8 mouse cellular contexts compared by ENCODE assay signal in genomic region chr12:102703441-102703840, GRCm38 (mm10). TPM values are rescaled to one million over a fixed set of nuclear protein-coding genes. Genes with fewer than 3 reads are reported as not detected.
A peak's percentile ranks its signal among the peaks of the same experiment; 100 is the strongest.
DNase-seq lines count a peak whose midpoint lies in the region; ATAC-seq and TF ChIP-seq lines count a peak whose summit lies in the region.

No protein-coding gene starts in this region.

- H3K4me3 ChIP-seq in layer of hippocampus, adult 2 months = peak overlapping the region; percentile 95
- H3K4me3 ChIP-seq in embryonic facial prominence, embryonic 13.5 days = peak overlapping the region; percentile 74
- H3K4me3 ChIP-seq in hindbrain, embryonic 16.5 days (ENCODE audit: low read length) = peak overlapping the region; percentile 85
- H3K4me3 ChIP-seq in midbrain, postnatal 0 days (ENCODE audit: low read depth, low read length) = peak overlapping the region; percentile 74

- H3K27ac ChIP-seq in layer of hippocampus, adult 2 months = peak overlapping the region; percentile 95
- H3K27ac ChIP-seq in embryonic facial prominence, embryonic 13.5 days = peak overlapping the region; percentile 62; the same call in 1 of the 2 replicates
- H3K27ac ChIP-seq in hindbrain, embryonic 16.5 days (ENCODE audit: low read depth, low read length) = peak overlapping the region; percentile 60; the same call in 1 of the 2 replicates
- peak overlapping the region; percentile 44; the same call in 1 of the 2 replicates for H3K27ac ChIP-seq in midbrain, postnatal 0 days (ENCODE audit: low read depth, low read length)

- TF ChIP-seq CTCF in layer of hippocampus, adult 2 months (conservative IDR thresholded peaks at IDR 0.05) = no peak
- no peak for TF ChIP-seq CTCF in midbrain, postnatal 0 days (IDR thresholded peaks at IDR 0.05)

- H3K27me3 ChIP-seq in embryonic facial prominence, embryonic 13.5 days = 0 out of 2 replicates have a peak, but pooled peaks cover 2% of the 10 kb centered on the region
- no peaks in the 10 kb centered on the region; the same call in 1 of the 2 replicates for H3K27me3 ChIP-seq in hindbrain, embryonic 16.5 days (replicated peaks; ENCODE audit: control insufficient read depth, insufficient read depth, low read length)
- H3K27me3 ChIP-seq in midbrain, postnatal 0 days (ENCODE audit: insufficient read depth, low read length) = no peaks in the 10 kb centered on the region

- H3K9ac ChIP-seq in embryonic facial prominence, embryonic 13.5 days = peak overlapping the region; percentile 79
- H3K9ac ChIP-seq in hindbrain, embryonic 16.5 days (ENCODE audit: low read depth, low read length) = peak overlapping the region; percentile 91
- peak overlapping the region; percentile 44 for H3K9ac ChIP-seq in midbrain, postnatal 0 days (replicated peaks; ENCODE audit: low read length, poor library complexity, severe bottlenecking)

- 38% methylated on average over 6 of the region's 6 CpGs for WGBS in embryonic facial prominence, embryonic 13.5 days
- 23% methylated on average over 6 of the region's 6 CpGs for WGBS in hindbrain, embryonic 16.5 days
- 19% methylated on average over 6 of the region's 6 CpGs for WGBS in midbrain, postnatal 0 days

- peak overlapping the region; percentile 72 for H3K4me2 ChIP-seq in embryonic facial prominence, embryonic 13.5 days
- peak overlapping the region; percentile 85 for H3K4me2 ChIP-seq in hindbrain, embryonic 16.5 days (ENCODE audit: low read length)
- peak overlapping the region; percentile 86 for H3K4me2 ChIP-seq in midbrain, postnatal 0 days (ENCODE audit: low read depth, low read length, poor library complexity, severe bottlenecking)

- no peaks in the 10 kb centered on the region for H3K36me3 ChIP-seq in embryonic facial prominence, embryonic 13.5 days
- no peaks in the 10 kb centered on the region for H3K36me3 ChIP-seq in hindbrain, embryonic 16.5 days (ENCODE audit: control insufficient read depth, insufficient read depth, low read length)
- H3K36me3 ChIP-seq in midbrain, postnatal 0 days (ENCODE audit: insufficient read depth, low read length) = no peaks in the 10 kb centered on the region

- no peak for DNase-seq in layer of hippocampus, adult 2 months (ENCODE audit: low spot score in 2 of 2)
- no peak for DNase-seq in layer of hippocampus, postnatal 14 days (ENCODE audit: low spot score in 2 of 2)
- no peak for DNase-seq in midbrain, postnatal 0 days (ENCODE audit: low spot score)
- DNase-seq in spleen, postnatal 14 days (ENCODE audit: low spot score in 2 of 2) = no peak
- no peak for DNase-seq in adrenal gland, adult 2 months
- no peak for DNase-seq in right cerebral cortex, adult 18-20 months

- ATAC-seq in embryonic facial prominence, embryonic 13.5 days (ENCODE audit: insufficient number of reproducible peaks, insufficient read depth, low FRiP score, low TSS enrichment, low read depth) = no peak
- ATAC-seq in hindbrain, embryonic 16.5 days = no peak; the same call in 1 of the 2 replicates
- ATAC-seq in midbrain, postnatal 0 days (ENCODE audit: low FRiP score) = no peak

- no peaks in the 10 kb centered on the region for H3K9me3 ChIP-seq in embryonic facial prominence, embryonic 13.5 days
- no peaks in the 10 kb centered on the region for H3K9me3 ChIP-seq in hindbrain, embryonic 16.5 days (ENCODE audit: control insufficient read depth, low read length)
- no peaks in the 10 kb centered on the region for H3K9me3 ChIP-seq in midbrain, postnatal 0 days (ENCODE audit: low read length)

- H3K4me1 ChIP-seq in embryonic facial prominence, embryonic 13.5 days = peaks cover 53% of the 10 kb centered on the region
- peaks cover 33% of the 10 kb centered on the region for H3K4me1 ChIP-seq in hindbrain, embryonic 16.5 days (ENCODE audit: control insufficient read depth, insufficient read depth, low read depth, low read length)
- peaks cover 21% of the 10 kb centered on the region; the same call in 1 of the 2 replicates for H3K4me1 ChIP-seq in midbrain, postnatal 0 days (ENCODE audit: insufficient read depth, low read length)

RNA-seq across cellular contexts. Expression of gene Itpk1, which starts 1.3 kb away (rescaled TPM):
- 10 to 100 TPM; 66.6 to 76.8 TPM for total RNA-seq in layer of hippocampus, adult 2 months (2021)
- 10 to 100 TPM; 57.8 to 67.6 TPM for total RNA-seq in layer of hippocampus, postnatal 14 days (2021)
- polyA plus RNA-seq in embryonic facial prominence, embryonic 13.5 days (2015; fragmentation: Nextera tagmentation; extraction: Ambion mirVana) = 10.4 and 10.8 TPM in 2 replicates
- 41.2 and 42.5 TPM in 2 replicates for polyA plus RNA-seq in hindbrain, embryonic 16.5 days (2015; fragmentation: Nextera tagmentation; extraction: Ambion mirVana)
- 56.0 and 66.6 TPM in 2 replicates for total RNA-seq in midbrain, postnatal 0 days (2014; rRNA removed)
- polyA plus RNA-seq in midbrain, postnatal 0 days (2015; fragmentation: Nextera tagmentation; extraction: Ambion mirVana) = 39.0 and 40.3 TPM in 2 replicates
- 10 to 100 TPM; 54.9 to 99.2 TPM for total RNA-seq in adrenal gland, adult 2 months (2021)
- 50.8 and 70.9 TPM in 2 replicates for polyA plus RNA-seq in adrenal gland, adult 2 months (2012; rRNA removed)

RNA-seq across cellular contexts. Expression of gene Moap1, which starts 40.0 kb away (rescaled TPM):
- total RNA-seq in layer of hippocampus, adult 2 months (2021) = 10 to 100 TPM; 24.3 to 24.9 TPM
- 10 to 100 TPM; 31.0 TPM for total RNA-seq in layer of hippocampus, postnatal 14 days (2021)
- 25.5 and 25.7 TPM in 2 replicates for polyA plus RNA-seq in embryonic facial prominence, embryonic 13.5 days (2015; fragmentation: Nextera tagmentation; extraction: Ambion mirVana)
- polyA plus RNA-seq in hindbrain, embryonic 16.5 days (2015; fragmentation: Nextera tagmentation; extraction: Ambion mirVana) = 72.4 and 81.3 TPM in 2 replicates
- 20.9 and 26.5 TPM in 2 replicates for total RNA-seq in midbrain, postnatal 0 days (2014; rRNA removed)
- polyA plus RNA-seq in midbrain, postnatal 0 days (2015; fragmentation: Nextera tagmentation; extraction: Ambion mirVana) = 71.8 and 84.8 TPM in 2 replicates
- total RNA-seq in adrenal gland, adult 2 months (2021) = 1 to 10 TPM; 3.7 to 7.9 TPM
- polyA plus RNA-seq in adrenal gland, adult 2 months (2012; rRNA removed) = 0.56 and 0.81 TPM in 2 replicates

RNA-seq across cellular contexts. Expression of gene Tmem251, which starts 40.1 kb away (rescaled TPM):
- 1 to 10 TPM; 5.1 TPM for total RNA-seq in layer of hippocampus, adult 2 months (2021)
- 1 to 10 TPM; 4.9 to 5.3 TPM for total RNA-seq in layer of hippocampus, postnatal 14 days (2021)
- polyA plus RNA-seq in embryonic facial prominence, embryonic 13.5 days (2015; fragmentation: Nextera tagmentation; extraction: Ambion mirVana) = 9.7 and 10.9 TPM in 2 replicates
- 9.9 and 11.8 TPM in 2 replicates for polyA plus RNA-seq in hindbrain, embryonic 16.5 days (2015; fragmentation: Nextera tagmentation; extraction: Ambion mirVana)
- total RNA-seq in midbrain, postnatal 0 days (2014; rRNA removed) = 5.9 and 6.2 TPM in 2 replicates
- 11.9 and 12.3 TPM in 2 replicates for polyA plus RNA-seq in midbrain, postnatal 0 days (2015; fragmentation: Nextera tagmentation; extraction: Ambion mirVana)
- total RNA-seq in adrenal gland, adult 2 months (2021) = 1 to 10 TPM; 7.5 to 8.5 TPM
- 3.4 TPM in 2 replicates for polyA plus RNA-seq in adrenal gland, adult 2 months (2012; rRNA removed)

RNA-seq across cellular contexts. Expression of gene Gm28051, which starts 54.1 kb away (rescaled TPM):
- not detected for total RNA-seq in layer of hippocampus, adult 2 months (2021)
- total RNA-seq in layer of hippocampus, postnatal 14 days (2021) = not detected
- not detected in 2 replicates for polyA plus RNA-seq in embryonic facial prominence, embryonic 13.5 days (2015; fragmentation: Nextera tagmentation; extraction: Ambion mirVana)
- polyA plus RNA-seq in hindbrain, embryonic 16.5 days (2015; fragmentation: Nextera tagmentation; extraction: Ambion mirVana) = not detected in 2 replicates
- 0.93 TPM in 1 of 2 replicates, not detected in the other for total RNA-seq in midbrain, postnatal 0 days (2014; rRNA removed)
- polyA plus RNA-seq in midbrain, postnatal 0 days (2015; fragmentation: Nextera tagmentation; extraction: Ambion mirVana) = not detected in 2 replicates
- total RNA-seq in adrenal gland, adult 2 months (2021) = not detected
- polyA plus RNA-seq in adrenal gland, adult 2 months (2012; rRNA removed) = not detected in 2 replicates

RNA-seq across cellular contexts. Expression of gene Gon7, which starts 54.2 kb away (rescaled TPM):
- total RNA-seq in layer of hippocampus, adult 2 months (2021) = 10 to 100 TPM; 13.2 to 13.4 TPM
- total RNA-seq in layer of hippocampus, postnatal 14 days (2021) = 10 to 100 TPM; 12.7 to 13.3 TPM
- 36.0 and 38.9 TPM in 2 replicates for polyA plus RNA-seq in embryonic facial prominence, embryonic 13.5 days (2015; fragmentation: Nextera tagmentation; extraction: Ambion mirVana)
- 38.7 and 45.2 TPM in 2 replicates for polyA plus RNA-seq in hindbrain, embryonic 16.5 days (2015; fragmentation: Nextera tagmentation; extraction: Ambion mirVana)
- 14.4 and 21.0 TPM in 2 replicates for total RNA-seq in midbrain, postnatal 0 days (2014; rRNA removed)
- polyA plus RNA-seq in midbrain, postnatal 0 days (2015; fragmentation: Nextera tagmentation; extraction: Ambion mirVana) = 30.9 and 39.1 TPM in 2 replicates
- 10 to 100 TPM; 11.6 to 11.7 TPM for total RNA-seq in adrenal gland, adult 2 months (2021)
- 8.7 and 12.7 TPM in 2 replicates for polyA plus RNA-seq in adrenal gland, adult 2 months (2012; rRNA removed)

Comparison
In these comparisons a context has a peak if more than half of its experiments do, and no peak if none do; other contexts are left out.
1. H3K27ac ChIP-seq: peak in every context shown above with its lines; median percentile 95 in layer of hippocampus, adult 2 months; 62 in embryonic facial prominence, embryonic 13.5 days; 60 in hindbrain, embryonic 16.5 days; 44 in midbrain, postnatal 0 days.